Mouse (Mus musculus) kidney, embryonic 15.5 days (tissue): ENCODE data around the gene Pdcd4. TPM values are rescaled to one million over a fixed set of nuclear protein-coding genes. Genes with fewer than 3 reads are reported as not detected.

ENCODE experiments used
- ATAC-seq: fragments of 200-750 bp; cut with Nextera tagmentation; replicated peaks from 2 replicates; pipeline ENCODE4 v1.8.0; 2017; ENCODE audit warnings: moderate TSS enrichment; ENCODE audit not compliant: low FRiP score
- H3K27ac ChIP-seq: fragments of 300-500 bp; sonication (generic); 2 replicates; pipeline ENCODE4 v1.5.1; 2015; ENCODE audit warnings: mild to moderate bottlenecking, inconsistent platforms
- H3K27me3 ChIP-seq: fragments of 300-500 bp; sonication (generic); 2 replicates; pipeline ENCODE4 v1.6.1; 2015; ENCODE audit warnings: inconsistent platforms
- H3K36me3 ChIP-seq: fragments of 300-500 bp; sonication (generic); 2 replicates; pipeline ENCODE4 v1.6.1; 2015; ENCODE audit warnings: inconsistent platforms
- H3K4me1 ChIP-seq: fragments of 300-500 bp; sonication (generic); 2 replicates; pipeline ENCODE4 v1.6.1; 2015; ENCODE audit warnings: inconsistent platforms
- H3K4me2 ChIP-seq: fragments of 300-500 bp; sonication (generic); 2 replicates; pipeline ENCODE4 v1.6.1; 2015; ENCODE audit warnings: moderate library complexity, mild to moderate bottlenecking, inconsistent platforms
- H3K4me3 ChIP-seq: fragments of 300-500 bp; sonication (generic); replicated peaks from 2 replicates; pipeline ENCODE4 v1.5.1; 2015; ENCODE audit warnings: mild to moderate bottlenecking, inconsistent platforms
- H3K9ac ChIP-seq: fragments of 300-500 bp; sonication (generic); 2 replicates; pipeline ENCODE4 v1.6.1; 2015; ENCODE audit warnings: mild to moderate bottlenecking, inconsistent platforms
- H3K9me3 ChIP-seq: fragments of 300-500 bp; sonication (generic); replicated peaks from 2 replicates; pipeline ENCODE4 v1.6.1; 2016; ENCODE audit warnings: inconsistent platforms
- WGBS: fragments of 180-500 bp; shearing (Covaris S2); methylation state at CpG from one replicate; pipeline ENCODE4 v1.1.7; 2015; ENCODE audit warnings: mixed read lengths; 5-methylcytosine and 5-hydroxymethylcytosine counted together
- polyA plus RNA-seq: library from polyadenylated mRNA; unstranded; fragments of >200 nt; fragmentation: Nextera tagmentation; extraction: Ambion mirVana; gene quantifications from 2 replicates; pipeline ENCODE4 v1.2.1, GENCODE M21; 2015

Gene Pdcd4
- polyA plus RNA-seq, 1 experiment from 2014 or later = 122 TPM

DNA sequence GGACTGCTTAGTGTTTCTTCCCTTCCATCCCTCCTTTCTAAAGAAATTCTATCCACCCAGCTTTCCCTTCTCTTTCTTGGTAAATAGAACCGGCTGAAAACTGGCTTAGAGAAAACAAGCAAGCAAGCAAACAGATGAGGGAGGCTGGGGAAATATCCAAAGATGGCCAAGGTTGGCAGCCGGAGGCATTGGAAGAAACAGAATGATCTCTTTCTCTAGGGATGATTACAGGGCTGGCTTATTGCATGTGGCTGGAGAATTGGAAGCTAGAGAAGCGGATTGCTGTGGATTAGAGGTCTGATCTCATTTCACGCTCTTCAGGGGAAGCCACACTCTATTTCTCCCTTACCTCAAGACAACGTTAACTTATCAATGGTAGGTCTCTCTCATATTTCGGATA is 16.8 kb upstream of the Pdcd4 start:
- H3K9ac ChIP-seq = no peak overlapping the region
- H3K4me1 ChIP-seq = 0 out of 2 replicates have a peak, but pooled peaks cover 6% of the 10 kb centered on the region
- H3K9me3 ChIP-seq = no peaks in the 10 kb centered on the region
- no peak overlapping the region for H3K4me2 ChIP-seq
- H3K4me3 ChIP-seq = no peak overlapping the region
- no peak for ATAC-seq
- no peaks in the 10 kb centered on the region for H3K27me3 ChIP-seq
- H3K27ac ChIP-seq = no peak overlapping the region
- H3K36me3 ChIP-seq = no peaks in the 10 kb centered on the region
- 77% methylated on average over 6 of the region's 6 CpGs for WGBS

DNA sequence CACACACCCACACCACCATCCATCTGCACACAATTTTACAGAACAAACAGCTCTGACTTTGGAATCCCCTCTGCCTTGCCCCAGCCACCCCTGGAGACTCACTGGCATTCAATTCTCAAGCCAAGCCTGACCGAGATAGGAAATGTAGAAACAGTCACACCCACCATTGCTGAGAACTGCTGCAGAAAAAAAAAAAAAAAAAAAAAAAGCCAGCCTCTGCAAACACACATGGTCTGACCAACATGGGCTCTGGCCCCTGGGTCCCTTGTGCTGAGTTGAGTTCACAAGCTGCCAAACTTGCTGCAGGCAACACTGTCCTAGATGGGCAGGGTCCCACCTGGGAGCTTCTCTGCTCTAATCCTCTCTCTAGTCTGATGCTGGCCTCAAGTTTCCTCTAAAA is 14.3 kb upstream of the Pdcd4 start:
- WGBS = 91% methylated on average over 1 of the region's 1 CpGs

DNA sequence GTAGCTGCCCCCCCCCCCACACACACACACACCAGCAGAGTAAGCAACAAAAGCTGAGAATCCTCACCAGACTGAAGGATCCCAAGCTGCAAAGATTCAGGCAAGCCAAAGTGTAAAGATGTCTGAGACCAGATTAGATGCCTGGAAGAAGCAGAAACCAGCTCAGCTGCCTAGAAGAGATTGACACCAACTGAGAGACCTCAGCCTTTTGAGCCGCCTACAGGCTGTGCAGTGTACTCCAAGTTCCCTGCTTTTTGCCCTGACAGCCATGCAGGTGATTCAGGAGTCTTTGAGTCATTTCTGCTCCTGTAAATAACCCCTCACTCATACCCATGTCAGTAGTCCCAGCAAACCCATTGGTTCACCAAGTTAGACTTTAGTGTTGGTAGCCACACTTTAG is 11.6 kb upstream of the Pdcd4 start:
- no peaks in the 10 kb centered on the region for H3K27me3 ChIP-seq
- WGBS = 77% methylated on average over 1 of the region's 1 CpGs
- H3K4me2 ChIP-seq = no peak overlapping the region
- no peak for ATAC-seq
- peaks cover 3% of the 10 kb centered on the region for H3K4me1 ChIP-seq
- no peaks in the 10 kb centered on the region for H3K9me3 ChIP-seq
- H3K27ac ChIP-seq = no peak overlapping the region
- no peak overlapping the region for H3K4me3 ChIP-seq
- no peaks in the 10 kb centered on the region for H3K36me3 ChIP-seq
- no peak overlapping the region for H3K9ac ChIP-seq

More for the DNA sequence above, 14.3 kb upstream of the Pdcd4 start:
- Histone ChIP-seq H3K27ac (no peak overlapping the region), H3K27me3 (no peaks in the 10 kb centered on the region), H3K36me3 (no peaks in the 10 kb centered on the region), H3K4me3 (no peak overlapping the region), H3K9ac (no peak overlapping the region), H3K4me1 (0 out of 2 replicates have a peak, but pooled peaks cover 6% of the 10 kb centered on the region), H3K4me2 (no peak overlapping the region), H3K9me3 (no peaks in the 10 kb centered on the region)
- ATAC-seq = no peak

DNA sequence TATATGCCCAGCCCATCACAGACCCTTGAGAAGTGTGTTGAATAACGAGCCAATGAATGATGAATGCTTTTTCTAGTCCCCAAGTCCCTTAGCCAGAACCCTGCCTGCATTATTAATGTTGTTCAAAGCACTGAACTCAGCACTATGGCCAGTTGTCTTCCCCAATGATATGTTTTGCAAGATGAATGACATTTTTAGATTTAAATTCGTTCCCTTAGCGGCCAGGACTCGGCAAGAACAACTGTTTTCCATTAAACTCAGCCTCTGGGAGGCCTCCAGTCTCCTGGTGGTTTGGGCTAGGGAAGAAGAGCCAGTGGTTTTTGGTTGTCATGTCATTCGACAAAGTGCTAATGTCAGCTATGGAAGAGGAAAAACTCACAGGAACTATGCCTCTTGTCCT is 10.2 kb upstream of the Pdcd4 start:
- Histone ChIP-seq H3K4me3 (no peak overlapping the region), H3K36me3 (no peaks in the 10 kb centered on the region), H3K4me2 (no peak overlapping the region), H3K9ac (no peak overlapping the region), H3K27me3 (no peaks in the 10 kb centered on the region), H3K9me3 (no peaks in the 10 kb centered on the region), H3K27ac (no peak overlapping the region), H3K4me1 (peaks cover 7% of the 10 kb centered on the region)
- 51% methylated on average over 5 of the region's 5 CpGs for WGBS
- ATAC-seq = no peak

DNA sequence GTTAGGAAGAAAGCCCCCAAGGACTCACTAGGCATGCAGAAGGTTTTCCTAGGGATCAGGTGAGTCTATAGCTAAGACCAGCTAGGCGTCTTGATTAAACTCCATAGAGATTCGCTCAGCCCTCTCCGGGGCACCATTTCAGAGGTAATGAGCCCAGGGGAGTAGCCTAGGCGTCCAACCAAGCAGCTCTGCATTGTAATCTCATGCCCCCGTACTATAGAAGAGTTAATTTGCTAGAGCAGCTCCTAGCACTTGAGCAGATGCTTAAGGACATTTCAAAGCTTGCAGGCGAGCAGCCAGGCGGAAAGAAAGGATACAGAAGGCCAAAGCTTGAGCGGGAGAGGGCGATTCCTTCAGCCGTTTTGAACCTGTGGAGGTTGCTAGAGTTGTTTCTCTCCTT is 6.6 kb upstream of the Pdcd4 start:
- Histone ChIP-seq H3K9ac (no peak overlapping the region), H3K4me3 (no peak overlapping the region), H3K36me3 (no peaks in the 10 kb centered on the region), H3K27ac (peak overlapping the region; percentile 32; the same call in 1 of the 2 replicates), H3K9me3 (no peaks in the 10 kb centered on the region), H3K4me2 (0 out of 2 replicates have a peak overlapping the region, but pooled peaks have one; percentile 12), H3K4me1 (peaks cover 11% of the 10 kb centered on the region), H3K27me3 (no peaks in the 10 kb centered on the region)
- peak; percentile 60 for ATAC-seq
- 38% methylated on average over 10 of the region's 10 CpGs for WGBS

DNA sequence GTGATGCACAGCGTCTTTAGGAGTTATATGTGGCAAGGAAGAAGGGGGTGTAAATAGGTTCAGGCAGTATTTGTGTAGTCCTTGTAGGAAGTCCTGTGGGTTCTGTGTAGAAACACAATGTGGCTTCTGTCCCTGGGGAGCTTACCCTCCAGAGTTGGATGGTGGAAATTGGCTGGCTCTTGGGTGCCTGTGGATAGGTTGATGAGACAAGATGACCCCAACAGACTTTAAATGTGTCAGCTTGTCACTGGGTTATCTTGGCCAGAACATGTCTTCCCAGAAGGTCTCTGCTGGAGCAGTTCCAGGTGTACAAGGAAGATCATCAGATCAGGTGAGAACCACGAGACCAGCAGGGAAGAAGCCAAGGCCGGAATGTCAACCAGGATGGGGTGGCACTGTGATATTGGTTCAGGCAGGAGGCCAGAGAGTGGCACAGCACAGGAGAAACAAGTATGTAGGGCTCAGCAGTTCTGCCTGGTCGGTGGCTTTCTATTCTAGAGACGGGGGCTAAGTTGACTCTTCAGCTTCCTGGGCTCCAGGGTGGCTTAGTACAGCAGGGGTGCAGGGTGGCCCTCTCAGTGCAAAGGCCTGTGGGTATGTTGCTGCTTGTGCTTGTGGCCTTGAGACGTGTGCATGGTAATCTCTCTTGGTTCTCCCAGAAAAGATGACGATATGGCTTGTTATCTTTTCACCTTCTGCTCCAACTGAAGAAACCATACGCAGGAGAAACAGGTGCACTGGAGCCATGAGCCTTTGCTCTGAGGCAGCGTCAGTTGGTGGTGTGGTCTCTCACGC is 5.3 kb upstream of the Pdcd4 start:
- peaks cover 24% of the 10 kb centered on the region for H3K4me1 ChIP-seq
- WGBS = 86% methylated on average over 10 of the region's 10 CpGs
- H3K36me3 ChIP-seq = no peaks in the 10 kb centered on the region
- ATAC-seq = no peak
- H3K27ac ChIP-seq = no peak overlapping the region
- no peak overlapping the region for H3K4me2 ChIP-seq
- no peaks in the 10 kb centered on the region for H3K27me3 ChIP-seq
- H3K9me3 ChIP-seq = no peaks in the 10 kb centered on the region
- H3K4me3 ChIP-seq = no peak overlapping the region
- no peak overlapping the region for H3K9ac ChIP-seq

DNA sequence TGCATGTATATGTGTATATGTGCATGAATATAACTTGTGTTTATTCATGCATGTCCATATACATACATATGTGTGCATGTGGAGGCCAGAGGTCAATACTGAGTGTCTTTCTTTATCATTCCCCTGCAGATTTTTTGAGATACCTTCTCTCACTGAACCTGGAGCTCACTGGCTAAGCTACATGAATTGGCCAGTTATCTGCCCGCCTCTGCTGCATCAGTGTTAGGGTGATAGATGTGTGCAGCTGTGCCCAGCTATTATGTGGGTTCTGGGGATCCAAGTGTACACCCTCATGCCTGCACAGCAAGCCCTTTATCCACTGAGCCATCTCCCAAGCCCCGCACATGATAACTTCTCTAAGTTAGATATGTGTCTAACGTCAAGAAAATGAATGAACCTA is 4.2 kb upstream of the Pdcd4 start:
- H3K4me3 ChIP-seq = no peak overlapping the region
- H3K27me3 ChIP-seq = no peaks in the 10 kb centered on the region
- no peak overlapping the region for H3K9ac ChIP-seq
- no peak overlapping the region for H3K4me2 ChIP-seq
- peaks cover 32% of the 10 kb centered on the region for H3K4me1 ChIP-seq
- ATAC-seq = no peak
- WGBS = 87% methylated on average over 3 of the region's 3 CpGs
- H3K9me3 ChIP-seq = no peaks in the 10 kb centered on the region
- H3K36me3 ChIP-seq = no peaks in the 10 kb centered on the region
- H3K27ac ChIP-seq = no peak overlapping the region

DNA sequence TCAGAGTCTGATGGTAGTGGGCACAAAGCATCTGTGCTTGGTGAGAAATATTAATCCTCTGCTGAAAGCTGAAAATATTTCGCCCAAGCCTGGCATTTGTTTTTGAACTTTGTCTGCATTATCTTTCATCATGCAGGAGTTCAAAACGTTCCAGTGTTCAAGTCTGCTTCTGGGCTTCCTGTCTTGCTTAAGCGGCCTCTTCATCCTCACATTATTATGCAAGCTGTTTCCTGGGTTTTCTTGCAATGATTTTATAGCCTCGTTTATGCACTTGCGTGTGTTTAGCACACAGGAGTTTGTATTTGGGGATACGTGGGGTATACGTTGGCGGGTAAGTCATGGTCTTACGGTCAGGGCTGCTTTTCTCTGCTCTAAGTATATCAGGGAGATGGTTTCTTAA is 3.7 kb upstream of the Pdcd4 start:
- no peaks in the 10 kb centered on the region for H3K27me3 ChIP-seq
- H3K4me3 ChIP-seq = no peak overlapping the region
- no peak overlapping the region for H3K9ac ChIP-seq
- H3K36me3 ChIP-seq = no peaks in the 10 kb centered on the region
- H3K4me2 ChIP-seq = no peak overlapping the region
- H3K27ac ChIP-seq = no peak overlapping the region
- no peaks in the 10 kb centered on the region for H3K9me3 ChIP-seq
- 79% methylated on average over 9 of the region's 9 CpGs for WGBS
- no peak for ATAC-seq
- H3K4me1 ChIP-seq = peaks cover 34% of the 10 kb centered on the region

DNA sequence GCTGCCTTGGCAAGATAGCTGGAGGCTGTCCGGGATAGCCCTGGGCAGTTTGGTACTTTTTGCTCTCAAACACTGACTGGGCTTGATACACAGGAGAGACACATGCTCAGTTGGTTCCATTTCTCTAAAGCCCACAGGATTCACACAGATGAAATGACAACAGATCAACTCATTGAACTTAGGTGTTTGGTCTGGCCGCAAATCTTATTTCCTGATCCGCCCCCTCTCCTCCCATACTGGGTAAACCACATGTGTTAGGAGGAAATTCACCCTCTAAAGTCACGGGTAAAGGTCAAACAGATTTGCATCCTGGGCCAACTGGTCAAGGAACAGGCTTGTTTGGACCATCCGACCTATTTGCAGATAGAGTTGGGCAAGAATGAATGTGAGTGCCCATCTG is 2.5 kb upstream of the Pdcd4 start:
- peaks cover 40% of the 10 kb centered on the region for H3K4me1 ChIP-seq
- no peaks in the 10 kb centered on the region for H3K36me3 ChIP-seq
- no peak for ATAC-seq
- no peak overlapping the region for H3K27ac ChIP-seq
- H3K4me3 ChIP-seq = no peak overlapping the region
- H3K4me2 ChIP-seq = no peak overlapping the region
- H3K9me3 ChIP-seq = no peaks in the 10 kb centered on the region
- H3K27me3 ChIP-seq = no peaks in the 10 kb centered on the region
- WGBS = 63% methylated on average over 5 of the region's 5 CpGs
- no peak overlapping the region for H3K9ac ChIP-seq

DNA sequence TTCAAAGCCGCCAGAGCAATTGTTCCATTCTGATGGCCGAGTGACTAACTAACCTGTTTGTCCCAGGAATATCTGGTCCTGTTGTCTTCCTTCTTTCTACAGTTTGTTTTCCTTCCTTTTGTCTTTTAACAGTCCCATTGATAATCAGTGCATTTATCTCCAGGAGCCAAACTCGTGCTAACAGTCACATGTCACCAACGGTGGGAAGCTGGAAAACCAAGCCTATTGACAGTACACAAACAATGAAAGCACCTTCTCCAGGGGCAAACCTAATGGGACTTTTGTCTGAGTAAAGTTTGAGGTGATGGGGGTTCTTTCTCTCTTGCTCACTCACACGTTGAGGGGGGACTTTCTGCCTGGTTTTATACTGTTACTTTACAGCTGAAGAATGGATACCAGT is 1.8 kb upstream of the Pdcd4 start:
- H3K36me3 ChIP-seq = no peaks in the 10 kb centered on the region
- H3K4me2 ChIP-seq = no peak overlapping the region
- H3K9me3 ChIP-seq = no peaks in the 10 kb centered on the region
- no peak overlapping the region for H3K4me3 ChIP-seq
- H3K27ac ChIP-seq = no peak overlapping the region
- 78% methylated on average over 5 of the region's 5 CpGs for WGBS
- no peak overlapping the region for H3K9ac ChIP-seq
- no peaks in the 10 kb centered on the region for H3K27me3 ChIP-seq
- H3K4me1 ChIP-seq = peaks cover 38% of the 10 kb centered on the region
- no peak for ATAC-seq

DNA sequence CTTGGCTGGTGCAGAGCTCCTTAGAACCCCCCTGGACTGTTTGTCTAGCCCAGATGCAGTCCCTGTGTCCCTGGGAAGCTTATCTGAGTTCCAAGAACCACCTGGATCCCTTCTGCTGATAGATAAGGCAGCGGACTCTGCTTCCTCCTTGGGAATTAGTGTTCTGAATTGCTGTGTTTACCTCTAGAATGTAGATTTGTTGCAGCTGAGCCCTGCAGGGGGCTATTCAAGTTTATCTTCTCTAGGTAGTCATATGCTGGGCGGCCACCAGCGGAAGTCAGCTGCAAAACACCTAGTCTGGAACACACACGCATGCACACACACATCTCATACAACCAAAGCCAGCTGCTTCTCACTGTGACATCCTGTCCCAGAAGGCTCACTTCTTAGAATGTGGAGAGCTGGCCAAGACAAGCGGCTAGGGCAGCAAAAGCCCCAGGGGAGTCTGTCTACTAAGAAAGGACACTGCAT is 1.2 kb upstream of the Pdcd4 start:
- H3K27me3 ChIP-seq = no peaks in the 10 kb centered on the region
- no peak overlapping the region for H3K9ac ChIP-seq
- no peaks in the 10 kb centered on the region for H3K36me3 ChIP-seq
- ATAC-seq = no peak
- H3K9me3 ChIP-seq = no peaks in the 10 kb centered on the region
- peaks cover 33% of the 10 kb centered on the region for H3K4me1 ChIP-seq
- peak overlapping the region; percentile 90; the same call in 1 of the 2 replicates for H3K27ac ChIP-seq
- H3K4me2 ChIP-seq = no peak overlapping the region
- H3K4me3 ChIP-seq = no peak overlapping the region
- WGBS = 74% methylated on average over 5 of the region's 5 CpGs

DNA sequence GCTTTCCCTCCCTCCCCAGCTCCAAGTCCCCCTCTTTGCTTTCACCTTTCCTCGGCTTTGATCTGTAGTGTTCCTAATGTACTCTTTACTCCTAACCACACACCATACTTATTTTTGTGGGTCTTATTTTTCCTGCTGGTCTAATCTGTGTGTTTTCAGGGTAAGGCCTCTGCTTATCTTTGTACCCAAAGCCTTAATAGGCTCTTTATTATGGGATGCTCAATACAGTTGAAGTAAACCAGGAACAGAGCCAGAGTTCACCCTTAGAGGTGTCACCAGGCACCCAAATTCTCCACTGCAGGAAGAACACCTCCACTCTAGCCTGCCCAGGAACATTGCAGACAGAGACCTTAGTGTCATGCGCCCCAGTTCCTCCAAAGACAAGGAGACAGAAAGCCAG is 462 bp upstream of the Pdcd4 start:
- Histone ChIP-seq H3K36me3 (no peaks in the 10 kb centered on the region), H3K9ac (no peak overlapping the region), H3K4me3 (no peak overlapping the region), H3K4me1 (peaks cover 33% of the 10 kb centered on the region), H3K27ac (peak overlapping the region; percentile 90), H3K27me3 (no peaks in the 10 kb centered on the region), H3K9me3 (no peaks in the 10 kb centered on the region), H3K4me2 (no peak overlapping the region)
- 93% methylated on average over 2 of the region's 2 CpGs for WGBS
- no peak for ATAC-seq
